Mouse (Mus musculus) urinary bladder, postnatal 14 days (tissue): ENCODE measurements around the gene Uqcr10.

Experiments
- DNase-seq: peaks from one replicate; pipeline ENCODE4 v3.0.0; 2021; ENCODE audit warnings: low spot score

The Uqcr10 gene

GRCm38 (mm10) chr11:4704072-4704964 is at the start of gene Uqcr10, which contains the start of gene Zmat5:
TSS of gene Uqcr10 (minus strand) at chr11:4704342.
TSS of gene Zmat5 (plus strand) at chr11:4704678.
- DNase-seq: peak; percentile 93

- no peak for DNase-seq
These were observed 48.7 kb upstream of the Uqcr10 start for GRCm38 (mm10) chr11:4752836-4753235.

GRCm38 (mm10) chr11:4750263-4750662 is 46.1 kb upstream of the Uqcr10 start:
- DNase-seq: peak; percentile 79

GRCm38 (mm10) chr11:4747285-4747684 is 43.1 kb upstream of the Uqcr10 start:
- DNase-seq: no peak

- DNase-seq: no peak
These were observed 42.6 kb upstream of the Uqcr10 start, which contains the start of gene Cabp7 for GRCm38 (mm10) chr11:4746733-4747132. TSS of gene Cabp7 (minus strand) at chr11:4746778.

- DNase-seq: no peak
These were observed 41.8 kb upstream of the Uqcr10 start for GRCm38 (mm10) chr11:4745969-4746368.

GRCm38 (mm10) chr11:4744691-4745090 is 40.5 kb upstream of the Uqcr10 start:
- DNase-seq: no peak

GRCm38 (mm10) chr11:4740785-4741184 is 36.6 kb upstream of the Uqcr10 start:
- DNase-seq: no peak

GRCm38 (mm10) chr11:4738719-4739118 is 34.6 kb upstream of the Uqcr10 start:
- no peak for DNase-seq

GRCm38 (mm10) chr11:4737682-4738081 is 33.5 kb upstream of the Uqcr10 start:
- no peak for DNase-seq

- DNase-seq: no peak
These were observed 32.2 kb upstream of the Uqcr10 start for GRCm38 (mm10) chr11:4736355-4736754.

- DNase-seq: no peak
These were observed 30.0 kb upstream of the Uqcr10 start for GRCm38 (mm10) chr11:4734179-4734578.

- no peak for DNase-seq
These were observed 27.6 kb upstream of the Uqcr10 start for GRCm38 (mm10) chr11:4731781-4732180.

GRCm38 (mm10) chr11:4730913-4731312 is 26.8 kb upstream of the Uqcr10 start:
- no peak for DNase-seq

GRCm38 (mm10) chr11:4730096-4730495 is 26.0 kb upstream of the Uqcr10 start:
- peak; percentile 79 for DNase-seq

GRCm38 (mm10) chr11:4729603-4730002 is 25.5 kb upstream of the Uqcr10 start:
- peak; percentile 80 for DNase-seq

GRCm38 (mm10) chr11:4721728-4722127 is 17.6 kb upstream of the Uqcr10 start:
- no peak for DNase-seq

- DNase-seq: no peak
These were observed 16.9 kb upstream of the Uqcr10 start for GRCm38 (mm10) chr11:4720900-4721580.

- DNase-seq: no peak
These were observed 16.3 kb upstream of the Uqcr10 start for GRCm38 (mm10) chr11:4720393-4720792.

- DNase-seq: no peak
These were observed 15.8 kb upstream of the Uqcr10 start for GRCm38 (mm10) chr11:4719961-4720360.

- no peak for DNase-seq
These were observed 14.4 kb upstream of the Uqcr10 start for GRCm38 (mm10) chr11:4718548-4718947.

GRCm38 (mm10) chr11:4716530-4717236 is 12.5 kb upstream of the Uqcr10 start:
- no peak for DNase-seq
